Mouse (Mus musculus): ENCODE data around the gene Olfr1136. TPM values are rescaled to one million over a fixed set of nuclear protein-coding genes. Genes with fewer than 3 reads are reported as not detected.

Olfr1136 gene
- total RNA-seq (2021), result not detected
- long read RNA-seq, experiment 1, result 0 reads
- long read RNA-seq, experiment 2, result 0 reads

DNA sequence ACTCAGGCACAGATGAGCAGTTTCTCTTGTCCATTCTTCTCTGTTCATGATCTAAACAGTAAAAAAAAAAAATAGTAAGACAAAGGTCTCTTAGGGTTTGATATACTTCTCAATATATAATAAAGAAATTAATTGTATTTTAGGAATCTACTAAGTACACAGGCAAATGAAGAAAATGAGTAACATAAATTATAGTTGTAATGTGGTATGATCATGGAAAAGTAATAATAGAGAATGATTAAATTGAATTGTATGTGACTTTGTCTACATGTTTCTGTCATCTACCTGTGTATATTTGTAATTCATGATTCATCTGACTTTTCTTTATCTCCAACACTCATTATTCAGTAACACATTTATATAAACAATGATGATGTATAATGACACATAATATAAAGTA, at the start of gene Olfr1136:
TSS of gene Olfr1136 (minus strand) at position 101 of the 400 bp plus-strand sequence.
- intact Hi-C loops (cut with DNase I; ENCODE audit: low total_unique reads), result no loop called here
- no peak for DNase-seq

GRCm38 (mm10) chr2:87743452-87743851, 49.7 kb upstream of the Olfr1136 start, which contains the start of gene Olfr1140:
TSS of gene Olfr1140 (plus strand) at chr2:87743752.
- intact Hi-C loops (cut with DNase I; ENCODE audit: low total_unique reads), result no loop called here
- DNase-seq, result no peak

- no peak for DNase-seq
- intact Hi-C loops (cut with DNase I; ENCODE audit: low total_unique reads), result no loop called here
Observed at GRCm38 (mm10) chr2:87739878-87740277, 46.1 kb upstream of the Olfr1136 start, which contains the start of gene Olfr1138. TSS of gene Olfr1138 (minus strand) at chr2:87739978.

GRCm38 (mm10) chr2:87713079-87713478, 19.3 kb upstream of the Olfr1136 start, which contains the start of gene Olfr1137:
TSS of gene Olfr1137 (minus strand) at chr2:87713179.
- no peak for DNase-seq
- intact Hi-C loops (cut with DNase I; ENCODE audit: low total_unique reads), result no loop called here

GRCm38 (mm10) chr2:87673564-87673963, 20.2 kb downstream of the Olfr1136 start, which contains the start of gene Olfr1135:
TSS of gene Olfr1135 (minus strand) at chr2:87673664.
- no peak for DNase-seq
- intact Hi-C loops (cut with DNase I; ENCODE audit: low total_unique reads), result no loop called here

GRCm38 (mm10) chr2:87658360-87658759, 35.4 kb downstream of the Olfr1136 start, which contains the start of gene Olfr1134:
TSS of gene Olfr1134 (minus strand) at chr2:87658460.
- intact Hi-C loops (cut with DNase I; ENCODE audit: low total_unique reads), result no loop called here
- DNase-seq, result no peak

DNA sequence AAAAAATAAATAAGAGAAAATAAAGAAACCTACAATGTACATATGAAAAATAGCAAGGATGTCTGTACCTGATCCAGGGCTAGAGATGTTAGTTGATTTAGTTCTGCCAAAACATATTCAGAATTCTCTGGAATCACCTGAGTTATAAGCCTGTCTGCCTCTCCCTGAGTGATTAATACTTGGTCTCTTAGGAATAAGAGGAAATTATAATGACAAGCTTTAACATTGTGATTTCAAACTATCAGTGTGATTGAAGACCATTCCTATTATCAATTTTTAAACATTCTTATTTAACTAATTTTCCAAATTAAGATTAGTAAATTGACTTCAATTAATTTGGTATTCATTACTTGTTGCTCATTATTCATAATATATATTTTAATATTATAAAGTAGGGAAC, 46.5 kb downstream of the Olfr1136 start, which contains the start of gene Olfr1133:
TSS of gene Olfr1133 (minus strand) at position 101 of the 400 bp plus-strand sequence.
- intact Hi-C loops (cut with DNase I; ENCODE audit: low total_unique reads), result no loop called here
- no peak for DNase-seq

Other genes with a start within 250 kb of the Olfr1136 start
- not detected for gene Olfr1126, start 240.0 kb downstream of the Olfr1136 start, total RNA-seq (2021)
- not detected for gene Pramel7, start 196.9 kb downstream of the Olfr1136 start, total RNA-seq (2021)
- gene Pramel6, start 187.4 kb downstream of the Olfr1136 start, total RNA-seq (2021), result not detected
- not detected for gene Olfr153, start 162.2 kb downstream of the Olfr1136 start, total RNA-seq (2021)
- gene Olfr1128, start 148.4 kb downstream of the Olfr1136 start, total RNA-seq (2021), result not detected
- not detected for gene Olfr1129, start 120.0 kb downstream of the Olfr1136 start, total RNA-seq (2021)
- not detected for gene Olfr1130, start 87.7 kb downstream of the Olfr1136 start, total RNA-seq (2021)
- not detected for gene Olfr1131, start 66.8 kb downstream of the Olfr1136 start, total RNA-seq (2021)
- not detected for gene Olfr1132, start 56.4 kb downstream of the Olfr1136 start, total RNA-seq (2021)
- not detected for gene Olfr1133, start 46.6 kb downstream of the Olfr1136 start, total RNA-seq (2021)
- gene Olfr1134, start 35.5 kb downstream of the Olfr1136 start, total RNA-seq (2021), result not detected
- not detected for gene Olfr1135, start 20.3 kb downstream of the Olfr1136 start, total RNA-seq (2021)
- gene Olfr1137, start 19.2 kb upstream of the Olfr1136 start, total RNA-seq (2021), result not detected
- not detected for gene Olfr1138, start 46.0 kb upstream of the Olfr1136 start, total RNA-seq (2021)
- gene Olfr1140, start 49.8 kb upstream of the Olfr1136 start, total RNA-seq (2021), result not detected
- not detected for gene Olfr1141, start 60.0 kb upstream of the Olfr1136 start, total RNA-seq (2021)
- gene Olfr152, start 85.5 kb upstream of the Olfr1136 start, total RNA-seq (2021), result not detected
- not detected for gene Olfr1143, start 106.6 kb upstream of the Olfr1136 start, total RNA-seq (2021)
- gene Olfr1145, start 115.9 kb upstream of the Olfr1136 start, total RNA-seq (2021), result not detected
- gene Olfr1148, start 136.6 kb upstream of the Olfr1136 start, total RNA-seq (2021), result not detected
- not detected for gene Olfr1150-ps1, start 150.0 kb upstream of the Olfr1136 start, total RNA-seq (2021)
- not detected for gene Olfr1151, start 161.9 kb upstream of the Olfr1136 start, total RNA-seq (2021)
- gene Olfr1152, start 172.5 kb upstream of the Olfr1136 start, total RNA-seq (2021), result not detected
- not detected for gene Olfr1153, start 201.0 kb upstream of the Olfr1136 start, total RNA-seq (2021)
- gene Olfr1154, start 211.2 kb upstream of the Olfr1136 start, total RNA-seq (2021), result not detected

Data from gastrocnemius, postnatal 14 days (tissue).